Mouse (Mus musculus): ENCODE data around the gene Acsm3.

The Acsm3 gene

DNA sequence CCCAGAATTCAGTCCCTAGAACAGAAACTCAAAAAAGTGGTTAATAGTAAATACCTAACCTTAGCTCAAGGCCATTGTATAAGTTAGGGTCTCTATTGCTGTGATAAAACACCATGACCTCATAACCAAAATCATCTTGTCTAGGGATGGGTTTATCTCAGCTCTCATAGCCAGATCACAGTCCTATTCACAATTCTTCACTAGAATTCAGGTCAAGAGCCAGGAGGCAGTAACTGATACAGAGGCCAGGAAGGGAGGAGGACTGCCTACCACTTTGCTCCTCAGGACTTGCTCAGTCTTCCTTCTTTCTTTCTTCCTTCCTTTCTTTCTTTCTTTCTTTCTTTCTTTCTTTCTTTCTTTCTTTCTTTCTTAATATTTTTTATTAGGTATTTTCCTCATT lies 34.6 kb downstream of the Acsm3 start:
- no peak for DNase-seq (ENCODE audit: low spot score in 2 of 2)

- no peak for DNase-seq (ENCODE audit: low spot score in 2 of 2)
Measured at GRCm38 (mm10) chr7:119800488-119800887, 39.8 kb downstream of the Acsm3 start.

- no peak for DNase-seq (ENCODE audit: low spot score in 2 of 2)
Measured at GRCm38 (mm10) chr7:119800991-119801390, 40.3 kb downstream of the Acsm3 start.

GRCm38 (mm10) chr7:119807396-119807795 lies 46.7 kb downstream of the Acsm3 start:
- DNase-seq (ENCODE audit: low spot score in 2 of 2): no peak

GRCm38 (mm10) chr7:119808723-119809122 lies 48.0 kb downstream of the Acsm3 start:
- no peak for DNase-seq (ENCODE audit: low spot score in 2 of 2)

- DNase-seq (ENCODE audit: low spot score in 2 of 2): no peak
Measured at GRCm38 (mm10) chr7:119835371-119835770, 74.6 kb downstream of the Acsm3 start.

DNA sequence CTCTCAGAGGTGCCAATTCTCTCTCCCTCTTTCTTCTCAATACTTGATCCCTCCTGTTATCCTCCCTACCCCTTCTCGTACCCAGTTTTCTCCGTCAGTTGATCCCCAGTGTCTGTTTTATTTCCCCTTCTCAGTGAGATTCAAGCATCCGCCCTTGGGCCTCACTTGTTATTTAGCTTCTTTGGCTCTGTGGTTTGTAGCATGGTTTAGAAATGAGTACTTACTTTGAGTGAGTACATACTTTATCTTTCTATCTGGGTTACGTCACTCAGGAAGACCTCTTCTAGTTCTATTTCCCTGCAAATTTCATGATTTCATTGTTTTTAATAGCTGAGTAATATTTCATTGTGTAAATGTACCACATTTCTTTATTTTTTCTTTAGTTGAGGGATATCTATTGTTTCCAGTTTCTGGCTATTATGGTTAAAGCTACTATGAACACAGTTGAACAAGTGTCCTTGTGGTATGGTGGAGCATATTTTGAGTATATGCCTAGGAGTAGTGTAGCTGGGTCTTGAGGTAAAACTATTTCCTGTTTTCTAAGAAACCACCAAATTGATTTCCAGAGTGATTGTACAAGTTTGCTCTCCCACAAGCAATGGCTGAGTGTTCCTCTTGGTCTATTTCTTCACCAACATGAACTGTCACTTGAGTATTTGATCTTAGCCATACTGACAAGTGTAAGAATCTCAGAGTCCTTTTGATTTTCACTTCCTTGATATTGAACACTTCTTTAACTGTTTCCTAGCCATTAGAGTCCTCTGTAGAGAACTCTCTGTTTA lies 75.5 kb downstream of the Acsm3 start:
- no peak for DNase-seq (ENCODE audit: low spot score in 2 of 2)
